Mouse (Mus musculus): ENCODE measurements around the gene Sdk1. TPM values are rescaled to one million over a fixed set of nuclear protein-coding genes. Genes with fewer than 3 reads are reported as not detected.
A peak's percentile ranks its signal among the peaks of the same experiment; 100 is the strongest.

The Sdk1 gene
- total RNA-seq, 1 experiment from 2014 or later = not detected

GRCm38 (mm10) chr5:141836892-141837455, 595.7 kb downstream of the Sdk1 start:
- no peak for ATAC-seq (ENCODE audit: extremely low read depth, insufficient number of reproducible peaks, low FRiP score, poor library complexity, severe bottlenecking)

DNA sequence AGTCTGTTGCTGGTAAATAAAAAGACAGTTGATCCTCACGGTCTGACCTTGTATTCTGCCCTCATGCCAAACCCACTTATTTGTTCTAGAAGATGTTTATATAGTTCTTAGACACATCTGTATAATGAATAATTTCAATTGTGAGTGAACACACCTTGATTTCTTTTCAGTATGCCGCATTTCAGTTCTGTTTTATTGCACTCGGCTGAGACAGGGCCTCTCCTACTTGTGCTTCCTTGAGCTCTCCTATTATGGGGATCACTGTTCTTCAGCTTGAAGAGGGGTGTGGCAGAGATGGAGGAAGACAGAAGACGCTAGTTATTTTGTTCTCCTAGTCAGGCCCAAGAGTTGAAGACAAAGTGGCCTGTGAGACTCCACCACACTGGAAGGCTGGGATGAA, 603.4 kb downstream of the Sdk1 start:
- ATAC-seq (ENCODE audit: extremely low read depth, insufficient number of reproducible peaks, low FRiP score, poor library complexity, severe bottlenecking) = no peak

DNA sequence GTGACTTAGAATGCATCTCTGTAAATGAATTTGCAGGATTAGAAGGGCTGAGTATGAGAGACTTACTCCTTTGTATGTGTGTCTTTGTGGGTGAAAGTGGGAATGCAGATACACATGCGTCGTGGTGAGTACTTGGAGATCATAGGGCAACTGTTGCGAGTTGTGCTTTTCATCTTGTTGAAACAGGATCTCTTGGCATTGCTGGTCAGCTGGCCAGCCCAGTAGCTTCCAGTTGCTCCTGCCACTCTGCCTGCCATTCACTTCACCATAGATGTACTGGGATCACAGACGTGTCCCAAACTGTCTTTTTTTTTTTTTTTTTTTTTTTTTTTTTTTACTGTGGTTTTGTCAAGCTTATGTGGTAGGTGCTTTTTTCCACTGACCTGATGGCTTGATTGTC, 606.4 kb downstream of the Sdk1 start:
- ATAC-seq (ENCODE audit: extremely low read depth, insufficient number of reproducible peaks, low FRiP score, poor library complexity, severe bottlenecking) = no peak

- ATAC-seq (ENCODE audit: extremely low read depth, insufficient number of reproducible peaks, low FRiP score, poor library complexity, severe bottlenecking) = no peak
Measured at GRCm38 (mm10) chr5:141852175-141852574, 610.9 kb downstream of the Sdk1 start.

DNA sequence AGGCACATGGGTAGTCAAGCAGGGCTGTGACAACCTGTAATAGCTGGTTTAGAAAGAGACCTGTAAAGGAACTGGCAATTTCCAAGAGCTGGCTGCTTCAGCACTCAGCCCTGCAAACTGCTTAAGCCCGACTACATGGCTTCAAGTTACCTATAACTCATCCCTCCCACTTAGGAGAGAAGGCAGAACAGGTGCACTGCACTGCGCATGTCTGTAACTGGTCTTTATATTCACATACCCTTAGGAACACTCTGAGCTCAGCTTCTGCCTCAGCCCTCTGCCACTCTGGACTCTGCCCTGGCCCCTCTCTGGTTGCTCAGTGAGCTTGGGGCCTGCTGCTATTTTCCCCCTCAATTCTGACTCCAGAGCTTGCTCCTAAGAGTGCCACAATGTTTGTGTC, 615.2 kb downstream of the Sdk1 start:
- ATAC-seq (ENCODE audit: extremely low read depth, insufficient number of reproducible peaks, low FRiP score, poor library complexity, severe bottlenecking) = 0 out of 2 replicates have a peak, but pooled peaks have one; percentile 6

GRCm38 (mm10) chr5:141857781-141858180, 616.5 kb downstream of the Sdk1 start:
- no peak for ATAC-seq (ENCODE audit: extremely low read depth, insufficient number of reproducible peaks, low FRiP score, poor library complexity, severe bottlenecking)

DNA sequence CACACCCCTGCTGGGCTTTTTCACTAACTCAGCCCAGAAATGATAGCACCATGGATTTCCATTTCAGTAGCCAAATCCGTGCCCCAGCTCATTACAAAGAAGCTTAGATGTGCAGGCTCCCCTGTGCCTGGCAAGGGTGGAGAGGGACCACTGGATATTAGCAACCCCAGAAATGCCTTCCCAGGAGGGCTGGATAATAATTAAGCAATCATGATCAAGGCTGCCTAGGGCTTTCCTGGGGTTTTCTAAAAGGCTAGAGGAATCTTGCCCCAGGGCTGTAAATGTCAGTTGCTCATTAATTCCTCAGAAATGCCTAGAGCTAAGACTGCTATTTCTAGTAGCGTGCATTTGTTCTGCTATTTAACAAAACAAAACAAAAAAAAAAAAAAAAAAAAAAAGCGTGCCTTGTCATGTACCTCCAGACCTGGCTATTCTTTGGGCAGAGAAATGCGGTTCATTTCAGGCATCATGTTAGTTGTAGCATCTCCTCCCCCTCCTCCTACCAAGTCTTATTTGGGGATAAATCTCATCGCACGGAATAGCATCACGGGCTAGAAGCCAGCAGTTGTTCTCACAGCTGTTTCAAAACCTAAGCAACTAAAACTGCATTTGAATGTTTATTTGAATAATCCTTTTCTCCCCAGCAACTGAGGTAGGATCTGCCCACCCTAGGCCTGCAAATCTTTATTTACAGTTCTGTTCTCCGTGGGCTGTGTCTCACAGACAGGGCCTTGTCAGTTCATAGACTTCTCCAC, 617.3 kb downstream of the Sdk1 start:
- ATAC-seq (ENCODE audit: extremely low read depth, insufficient number of reproducible peaks, low FRiP score, poor library complexity, severe bottlenecking) = no peak

DNA sequence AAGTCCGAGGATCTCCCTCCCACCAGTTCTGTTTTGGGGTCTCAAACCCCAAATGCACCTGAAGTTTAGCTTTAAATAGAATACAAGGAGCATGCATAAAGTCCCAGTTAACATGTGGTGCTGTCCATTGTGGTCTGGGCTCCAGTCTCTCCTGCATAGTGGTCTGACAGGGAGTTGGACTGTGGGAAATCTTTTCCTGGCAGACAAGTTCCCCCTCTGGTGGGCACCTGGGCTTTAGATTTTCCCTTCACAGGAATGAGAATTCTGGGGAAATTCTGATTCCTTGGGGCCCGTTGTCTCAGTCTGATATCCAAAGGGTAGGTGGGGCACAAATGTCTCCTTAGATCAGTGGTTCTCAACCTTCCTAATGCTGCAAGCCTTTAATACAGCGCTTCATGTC, 624.8 kb downstream of the Sdk1 start:
- ATAC-seq (ENCODE audit: extremely low read depth, insufficient number of reproducible peaks, low FRiP score, poor library complexity, severe bottlenecking) = no peak

- no peak for ATAC-seq (ENCODE audit: extremely low read depth, insufficient number of reproducible peaks, low FRiP score, poor library complexity, severe bottlenecking)
Measured at GRCm38 (mm10) chr5:141873751-141874150, 632.5 kb downstream of the Sdk1 start.

DNA sequence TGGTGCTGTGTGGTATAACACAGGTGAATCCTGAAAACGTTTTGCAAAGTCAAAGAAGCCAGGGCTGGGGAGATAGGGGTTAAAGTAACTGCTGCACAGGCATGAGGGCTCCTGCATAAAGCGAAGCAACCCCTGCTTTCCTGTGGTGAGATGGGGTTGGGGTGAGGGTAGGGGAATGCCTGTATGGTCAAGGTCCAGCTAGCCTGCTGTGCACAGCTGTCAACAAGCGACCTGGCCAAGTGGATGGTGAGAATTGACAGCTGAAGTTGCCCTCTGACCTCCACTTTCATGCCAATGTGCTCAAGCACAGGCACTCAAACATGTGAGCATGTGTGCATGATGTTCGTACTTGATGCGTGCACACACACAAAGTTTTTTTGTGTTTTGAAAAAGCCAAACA, 639.4 kb downstream of the Sdk1 start:
- no peak for ATAC-seq (ENCODE audit: extremely low read depth, insufficient number of reproducible peaks, low FRiP score, poor library complexity, severe bottlenecking)

DNA sequence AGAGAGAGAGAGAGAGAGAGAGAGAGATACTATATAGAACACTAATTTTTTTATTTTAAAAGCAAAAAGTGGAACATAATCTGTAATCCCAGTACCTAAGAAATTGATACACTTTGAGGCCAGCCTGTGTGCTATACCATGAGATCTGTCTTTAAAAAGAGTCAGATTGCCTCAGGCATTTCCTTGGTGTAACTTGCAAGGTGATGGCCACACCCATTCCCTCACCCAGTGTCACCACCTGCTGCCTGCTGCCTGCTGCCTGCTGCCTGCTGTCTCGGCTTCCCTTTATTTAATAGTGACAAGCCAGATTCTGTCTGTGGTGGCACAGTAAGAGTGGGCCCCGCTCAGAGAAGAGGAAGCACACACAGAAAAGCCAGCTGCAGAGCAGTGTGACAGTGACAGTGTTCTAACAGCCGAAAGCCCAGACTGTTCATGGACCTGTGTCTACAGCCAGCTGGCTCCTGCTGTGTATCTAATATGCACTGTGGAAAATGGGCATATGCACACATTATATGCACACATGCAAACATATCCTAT, 642.9 kb downstream of the Sdk1 start:
- no peak for ATAC-seq (ENCODE audit: extremely low read depth, insufficient number of reproducible peaks, low FRiP score, poor library complexity, severe bottlenecking)

DNA sequence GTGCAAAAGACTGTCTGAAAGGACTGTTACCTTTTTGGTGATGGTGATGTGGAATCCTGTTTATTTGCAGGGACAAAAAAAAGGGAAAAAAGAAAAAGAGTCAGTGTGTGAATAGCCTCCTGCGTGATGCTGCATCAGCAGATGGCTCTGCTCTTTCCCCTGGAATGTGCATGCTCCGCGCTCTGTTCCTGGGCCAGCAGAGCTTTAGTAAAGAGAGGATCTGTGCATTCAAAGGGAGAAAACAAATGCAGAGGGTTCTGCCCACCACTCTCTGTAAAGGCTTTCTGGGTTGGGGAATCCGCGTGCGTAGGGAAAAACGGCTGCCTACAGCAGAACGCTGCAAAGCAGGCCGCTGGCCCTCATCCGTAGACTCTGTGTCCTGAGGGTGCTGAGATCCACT, 644.7 kb downstream of the Sdk1 start:
- ATAC-seq (ENCODE audit: extremely low read depth, insufficient number of reproducible peaks, low FRiP score, poor library complexity, severe bottlenecking) = no peak

DNA sequence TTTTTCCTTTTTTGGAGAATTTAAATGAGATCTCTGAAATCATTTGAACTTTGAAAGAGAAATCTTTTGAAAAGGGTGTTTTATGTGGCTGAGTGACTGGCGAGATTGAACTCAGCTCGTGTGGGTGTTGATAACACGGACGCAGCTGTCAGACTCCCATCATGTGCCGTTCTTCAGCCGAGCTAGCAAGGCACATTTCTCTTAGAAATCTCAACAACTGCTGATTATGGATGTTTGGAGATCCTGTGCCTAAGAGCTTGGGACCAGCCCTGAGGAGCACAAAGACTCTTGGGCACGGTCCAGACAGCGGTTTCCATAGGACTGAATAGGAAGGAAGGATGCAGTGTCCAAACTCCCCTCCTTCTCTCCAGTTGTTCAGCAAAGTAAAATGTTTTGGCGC, 648.5 kb downstream of the Sdk1 start:
- no peak for ATAC-seq (ENCODE audit: extremely low read depth, insufficient number of reproducible peaks, low FRiP score, poor library complexity, severe bottlenecking)

- ATAC-seq (ENCODE audit: extremely low read depth, insufficient number of reproducible peaks, low FRiP score, poor library complexity, severe bottlenecking) = no peak
Measured at GRCm38 (mm10) chr5:141896402-141896801, 655.1 kb downstream of the Sdk1 start.

GRCm38 (mm10) chr5:141897481-141897880, 656.2 kb downstream of the Sdk1 start:
- ATAC-seq (ENCODE audit: extremely low read depth, insufficient number of reproducible peaks, low FRiP score, poor library complexity, severe bottlenecking) = no peak

DNA sequence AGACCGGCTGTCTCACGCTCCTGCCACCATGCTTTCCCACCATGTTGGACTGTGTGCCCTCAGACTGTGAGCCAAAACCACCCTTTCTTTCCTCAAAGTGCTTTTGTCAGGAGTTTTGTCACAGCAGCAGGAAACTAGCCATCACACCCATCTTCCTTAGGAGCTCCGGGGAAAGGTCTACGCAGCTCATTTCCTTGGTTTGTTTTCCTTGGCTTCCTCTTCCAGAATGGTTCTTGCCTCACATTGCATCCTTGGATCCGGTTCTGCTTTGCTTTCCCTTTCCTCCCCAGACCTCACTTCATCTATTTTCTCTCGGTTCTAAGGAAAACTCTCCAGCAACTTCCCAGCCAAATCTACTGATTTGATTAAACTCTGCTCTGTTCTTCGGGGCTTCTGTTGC, 658.5 kb downstream of the Sdk1 start:
- ATAC-seq (ENCODE audit: extremely low read depth, insufficient number of reproducible peaks, low FRiP score, poor library complexity, severe bottlenecking) = no peak

- ATAC-seq (ENCODE audit: extremely low read depth, insufficient number of reproducible peaks, low FRiP score, poor library complexity, severe bottlenecking) = no peak
Measured at GRCm38 (mm10) chr5:141902544-141903250, 661.4 kb downstream of the Sdk1 start.

DNA sequence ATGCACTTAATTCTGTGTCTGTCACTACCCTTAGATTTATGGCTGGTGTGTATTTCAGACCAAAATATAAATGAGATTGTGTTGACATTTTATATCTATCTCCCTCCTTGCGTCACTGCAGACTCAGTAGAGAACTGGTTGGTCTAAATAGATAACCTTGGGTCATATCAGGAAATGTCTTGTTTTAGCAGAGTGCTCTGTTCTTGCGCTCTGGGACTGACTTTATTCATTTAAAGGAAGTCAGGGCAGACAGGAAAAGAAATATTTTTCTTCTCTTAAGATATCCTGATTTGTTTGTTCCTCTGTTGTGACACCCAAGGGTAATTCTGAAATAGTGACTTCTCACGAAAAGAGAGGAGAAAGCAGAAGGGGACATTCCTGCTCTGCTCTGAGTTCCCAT, 669.2 kb downstream of the Sdk1 start:
- no peak for ATAC-seq (ENCODE audit: extremely low read depth, insufficient number of reproducible peaks, low FRiP score, poor library complexity, severe bottlenecking)

- no peak for ATAC-seq (ENCODE audit: extremely low read depth, insufficient number of reproducible peaks, low FRiP score, poor library complexity, severe bottlenecking)
Measured at GRCm38 (mm10) chr5:141910886-141911285, 669.6 kb downstream of the Sdk1 start.

GRCm38 (mm10) chr5:141912881-141913280, 671.6 kb downstream of the Sdk1 start:
- no peak for ATAC-seq (ENCODE audit: extremely low read depth, insufficient number of reproducible peaks, low FRiP score, poor library complexity, severe bottlenecking)

Measured in neutrophil, adult 5-6 weeks (primary cell).